Mouse (Mus musculus): ENCODE results near the gene Ppm1e. TPM values are rescaled to one million over a fixed set of nuclear protein-coding genes. Genes with fewer than 3 reads are reported as not detected.

Ppm1e gene
- not detected for polyA plus RNA-seq (2017; shearing (Covaris generic))

DNA sequence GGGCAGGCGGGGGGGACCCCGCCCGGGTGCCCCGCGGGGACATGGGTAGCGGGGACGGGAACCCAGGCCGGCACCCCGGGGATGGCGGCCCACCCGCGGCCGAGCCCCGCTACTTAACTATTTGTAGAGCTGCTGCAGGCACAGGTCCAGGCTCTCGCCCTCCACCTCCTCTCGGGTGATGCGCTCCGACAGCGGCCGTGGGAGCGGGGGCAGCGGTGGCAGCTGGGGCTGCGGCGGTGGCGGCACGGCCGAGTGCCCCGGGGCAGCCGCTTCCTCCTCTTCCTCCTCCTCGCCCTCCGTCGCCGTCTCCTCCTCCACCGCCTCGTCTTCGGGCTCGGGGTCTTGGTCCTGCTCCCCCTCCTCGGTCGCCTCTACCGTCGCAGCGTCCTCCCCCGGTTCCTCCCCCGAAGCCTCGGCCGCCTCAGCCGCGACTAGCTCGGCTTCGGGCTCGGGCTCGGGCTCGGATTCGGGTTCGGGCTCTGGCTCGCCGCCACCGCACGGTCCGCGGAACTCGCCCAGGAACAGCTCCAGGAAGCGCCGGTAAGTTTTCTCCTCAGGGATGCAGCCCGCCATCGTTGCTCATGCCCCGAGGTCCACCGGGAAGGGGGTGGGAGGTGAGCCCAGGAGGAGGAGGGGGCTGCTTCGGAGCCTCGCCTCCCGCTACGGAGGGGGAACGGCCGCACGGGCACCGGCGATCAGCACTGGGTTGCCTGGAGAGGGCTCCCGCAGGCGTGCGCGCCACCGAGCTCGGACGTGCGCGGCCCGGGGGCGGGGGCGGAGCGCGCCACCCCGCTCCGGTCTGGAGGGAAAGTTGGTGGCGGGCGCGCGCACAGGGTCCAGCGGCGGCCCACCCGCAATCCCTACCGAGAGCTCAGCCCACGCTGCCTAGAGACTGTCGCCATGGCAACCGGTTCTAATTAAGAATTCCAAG lies at the start of gene Ppm1e:
Ppm1e (minus strand) TSS at position 693 of the 931 bp plus-strand sequence.

DNA sequence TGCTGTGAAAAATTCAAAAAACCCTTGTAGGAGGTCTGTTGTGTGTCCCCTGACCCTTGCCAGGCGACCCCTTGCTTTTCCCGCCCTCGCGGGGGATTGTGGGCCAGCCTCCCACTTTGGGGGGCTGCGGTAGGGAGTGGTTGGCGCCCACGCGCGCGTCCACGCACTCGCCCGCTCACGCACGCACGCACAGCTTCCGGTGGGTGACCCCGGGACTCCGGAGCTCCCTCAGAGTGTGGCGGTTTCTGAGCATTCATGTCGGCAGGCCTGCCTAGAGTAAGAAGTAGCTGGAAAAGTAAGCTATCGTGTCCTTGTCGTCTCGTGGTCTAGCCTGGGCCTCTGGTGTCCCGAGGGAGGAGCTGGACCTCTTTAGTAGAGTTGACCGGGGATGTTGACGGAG lies 46.1 kb upstream of the Ppm1e start, which contains the start of the genes Rad51c and Tex14:
Rad51c (minus strand) TSS at position 79 of the 400 bp plus-strand sequence.
Tex14 (plus strand) TSS at position 190 of the 400 bp plus-strand sequence.

Other genes starting within 250 kb of the Ppm1e start
- 13.7 TPM for gene Ska2, start 249.8 kb downstream of the Ppm1e start, polyA plus RNA-seq (2017; shearing (Covaris generic))
- 11.9 TPM for gene Trim37, start 231.9 kb downstream of the Ppm1e start, polyA plus RNA-seq (2017; shearing (Covaris generic))
- gene Rad51c, start 45.9 kb upstream of the Ppm1e start, polyA plus RNA-seq (2017; shearing (Covaris generic)): 1.5 TPM
- 0.43 TPM for gene Tex14, start 46.0 kb upstream of the Ppm1e start, polyA plus RNA-seq (2017; shearing (Covaris generic))
- gene Gm11492, start 207.6 kb upstream of the Ppm1e start, polyA plus RNA-seq (2017; shearing (Covaris generic)): not detected
- gene Sept4, start 209.9 kb upstream of the Ppm1e start, polyA plus RNA-seq (2017; shearing (Covaris generic)): 2.0 TPM
- gene Mtmr4, start 233.1 kb upstream of the Ppm1e start, polyA plus RNA-seq (2017; shearing (Covaris generic)): 39.5 TPM

All from CD4-positive, CD25-positive, alpha-beta regulatory T cell, adult 9 weeks (primary cell).